Mouse (Mus musculus): ENCODE measurements around the gene Gm6685.

- no peak for TF ChIP-seq BHLHE40 (IDR thresholded peaks at IDR 0.05; ENCODE audit: low read depth, low read length)
- no peak for TF ChIP-seq CTCF (conservative IDR thresholded peaks at IDR 0.05 in 1 of 2, IDR thresholded peaks at IDR 0.05 in 1 of 2; ENCODE audit: low read depth in 2 of 2, low read length in 2 of 2)
- TF ChIP-seq POLR2A (IDR thresholded peaks at IDR 0.05; ENCODE audit: low read depth, low read length), result no peak
- no peak for TF ChIP-seq MEF2A (IDR thresholded peaks at IDR 0.05; ENCODE audit: borderline replicate concordance, low read depth, low read length)
- TF ChIP-seq JUND (conservative IDR thresholded peaks at IDR 0.05; ENCODE audit: low read depth, low read length), result no peak
- no peak for TF ChIP-seq E2F4 (IDR thresholded peaks at IDR 0.05; ENCODE audit: insufficient replicate concordance, low read depth, low read length)
- TF ChIP-seq SIN3A (IDR thresholded peaks at IDR 0.05; ENCODE audit: low read length), result no peak
- no peak for TF ChIP-seq USF1 (IDR thresholded peaks at IDR 0.05; ENCODE audit: low read depth, low read length)
- TF ChIP-seq EP300 (IDR thresholded peaks at IDR 0.05; ENCODE audit: low read length), result no peak
Measured at GRCm38 (mm10) chr11:28343465-28343864, 3.8 kb upstream of the Gm6685 start.
